Mouse (Mus musculus) adrenal gland, adult 2 months (tissue): Measurements from ENCODE around the gene Tpk1. TPM values are rescaled to one million over a fixed set of nuclear protein-coding genes. Genes with fewer than 3 reads are reported as not detected.
"Not testable (repeated sequence)": the region's sequence is repeated elsewhere in the genome, so short reads cannot be mapped to it uniquely, and the experiment has no call there.

Source experiments
- DNase-seq: peaks from one replicate; pipeline ENCODE4 v3.0.0; 2021
- polyA plus RNA-seq: library from polyadenylated mRNA; depleted of rRNA; stranded (reverse); fragments of >200 nt; gene quantifications from 2 replicates; pipeline ENCODE4 v1.2.3, GENCODE M21; 2012
- total RNA-seq, 2 experiments: library from RNA; stranded (reverse); gene quantifications; 2 replicates each; pipeline ENCODE4 v1.2.3; 2021

Gene Tpk1
- total and polyA plus RNA-seq, 3 experiments, result 2.3 to 23.1 (median 8.4) TPM

DNA sequence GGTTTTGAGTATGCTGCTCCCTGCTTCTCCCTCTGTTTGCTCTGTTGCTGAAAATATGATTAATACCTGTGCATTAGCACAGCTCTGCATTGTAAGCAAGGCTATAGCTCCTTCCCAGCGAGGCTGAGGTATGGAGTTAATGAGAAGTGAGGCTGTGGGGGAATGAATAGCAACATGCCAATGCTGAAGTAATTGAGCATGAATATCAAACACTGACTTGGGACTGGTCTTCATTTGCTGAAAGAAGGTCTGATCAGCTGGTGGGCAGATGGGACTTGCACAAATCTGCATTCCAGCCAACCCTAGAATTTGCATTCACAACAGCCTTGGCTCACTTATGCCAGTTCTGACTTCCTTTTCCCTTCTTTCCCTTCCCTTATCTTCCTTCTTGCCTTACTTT is 144.0 kb downstream of the Tpk1 start:
- DNase-seq, result no peak

DNA sequence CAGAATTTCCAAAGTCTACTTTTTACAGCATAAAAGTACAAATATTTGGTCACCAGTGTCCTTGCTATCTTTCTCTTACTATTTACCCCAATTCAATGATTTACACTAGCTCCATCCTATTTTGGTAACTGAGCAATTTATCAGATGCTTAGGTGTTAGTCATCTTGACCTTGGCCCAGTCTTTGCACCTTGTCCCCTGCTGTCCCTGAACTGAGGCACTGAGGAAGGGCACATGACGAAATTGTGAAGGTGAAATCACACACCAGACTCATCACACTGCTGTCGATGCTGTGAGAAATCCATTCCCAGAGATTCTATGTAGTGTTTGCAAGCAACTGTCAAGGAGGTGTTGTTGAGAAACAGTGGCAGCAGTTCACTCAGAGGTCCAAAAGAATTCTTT is 145.9 kb downstream of the Tpk1 start:
- peak; percentile 76 for DNase-seq

DNA sequence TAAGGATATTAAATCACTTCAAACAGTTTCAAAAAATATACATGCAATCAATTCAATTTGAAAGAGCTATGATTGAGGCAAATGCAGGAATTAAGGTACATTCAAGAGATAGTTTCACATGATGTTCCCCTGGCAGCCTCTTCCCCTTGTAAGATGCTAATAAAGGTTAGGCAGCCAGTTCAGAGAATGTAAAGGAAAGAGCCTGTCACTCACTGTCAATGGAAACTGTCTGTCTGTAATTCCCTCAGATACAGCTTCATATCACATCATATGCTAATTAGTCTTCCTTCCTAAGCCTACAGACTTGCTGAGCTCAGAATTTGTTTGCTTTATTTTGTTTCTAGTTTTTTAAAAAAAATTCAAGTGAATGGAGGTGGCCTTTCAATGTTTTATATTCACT is 147.7 kb downstream of the Tpk1 start:
- no peak for DNase-seq

DNA sequence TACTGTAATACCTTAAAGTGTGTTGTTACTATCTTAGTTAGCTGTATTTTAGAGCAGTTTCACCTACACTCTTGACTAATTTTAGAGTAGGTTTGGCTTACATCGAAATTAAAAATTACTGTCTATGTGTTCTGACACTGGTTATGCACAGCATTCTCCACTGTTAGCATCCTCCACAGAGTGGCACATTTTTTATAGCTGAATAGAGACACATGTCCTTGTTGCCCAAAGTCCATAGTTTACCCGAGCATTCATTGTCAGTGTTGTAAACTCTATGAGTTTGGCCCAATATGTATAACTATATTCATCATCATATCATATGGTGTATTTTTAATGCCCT is 148.8 kb downstream of the Tpk1 start:
- no peak for DNase-seq

DNA sequence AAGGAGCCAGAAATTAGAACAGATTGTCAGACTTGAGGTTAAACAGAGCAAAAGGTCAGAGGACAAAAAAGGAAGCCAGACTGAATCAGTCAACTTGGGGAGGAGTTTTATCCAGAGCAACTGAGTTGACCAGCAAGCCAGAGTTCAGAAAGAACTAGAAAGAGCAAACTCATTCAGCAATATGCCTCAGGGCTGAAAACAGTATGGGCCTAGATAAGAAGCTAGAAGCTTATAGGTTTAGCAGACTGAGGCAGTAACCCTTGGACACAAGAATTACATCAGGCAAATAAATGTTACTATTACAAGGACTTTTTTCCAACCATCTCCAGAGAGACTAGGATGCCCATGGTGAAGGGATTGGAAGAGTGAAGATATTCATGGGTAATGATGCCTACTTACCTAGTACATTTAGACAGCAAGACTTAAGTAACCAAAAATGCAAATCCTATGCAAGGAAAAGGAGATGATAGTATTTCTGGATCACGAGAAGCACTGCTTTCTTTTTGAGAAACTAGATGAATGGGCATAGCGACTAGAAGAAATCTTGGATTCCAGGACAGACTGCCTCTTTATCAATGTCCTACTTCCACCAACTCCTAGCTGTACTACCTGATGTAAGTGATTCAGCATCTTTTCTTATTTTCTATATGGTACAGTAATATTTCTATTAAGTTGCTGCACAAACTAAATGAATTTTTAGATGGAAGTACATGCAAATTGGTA is 149.3 kb downstream of the Tpk1 start:
- no peak for DNase-seq

DNA sequence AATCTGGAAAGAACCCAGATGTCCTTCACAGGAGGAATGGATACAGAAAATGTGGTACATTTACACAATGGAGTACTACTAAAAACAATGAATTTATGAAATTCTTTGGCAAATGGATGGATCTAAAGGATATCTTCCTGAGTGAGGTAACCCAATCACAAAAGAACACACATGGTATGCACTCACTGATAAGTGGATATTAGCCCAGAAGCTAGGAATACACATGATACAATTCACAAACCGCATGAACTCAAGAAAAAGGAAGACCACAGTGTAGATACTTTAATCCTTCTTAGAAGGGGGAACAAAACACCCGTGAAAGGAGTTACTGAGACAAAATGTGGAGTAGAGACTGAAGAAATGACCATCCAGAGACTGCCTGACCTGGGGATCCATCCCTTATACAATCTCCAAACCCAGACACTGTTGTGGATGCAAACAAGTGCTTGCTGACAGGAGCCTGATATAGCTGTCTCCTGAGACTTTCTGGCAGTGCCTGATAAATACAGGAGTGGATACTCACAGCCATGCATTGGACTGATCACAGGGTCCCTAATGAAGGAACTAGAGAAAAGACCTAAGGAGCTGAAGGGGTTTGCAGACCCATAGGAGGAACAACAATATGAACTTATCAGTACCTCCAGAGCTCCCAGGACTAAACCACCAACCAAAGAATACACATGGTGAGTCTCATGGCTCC is 159.2 kb downstream of the Tpk1 start:
- DNase-seq, result not testable (repeated sequence)

DNA sequence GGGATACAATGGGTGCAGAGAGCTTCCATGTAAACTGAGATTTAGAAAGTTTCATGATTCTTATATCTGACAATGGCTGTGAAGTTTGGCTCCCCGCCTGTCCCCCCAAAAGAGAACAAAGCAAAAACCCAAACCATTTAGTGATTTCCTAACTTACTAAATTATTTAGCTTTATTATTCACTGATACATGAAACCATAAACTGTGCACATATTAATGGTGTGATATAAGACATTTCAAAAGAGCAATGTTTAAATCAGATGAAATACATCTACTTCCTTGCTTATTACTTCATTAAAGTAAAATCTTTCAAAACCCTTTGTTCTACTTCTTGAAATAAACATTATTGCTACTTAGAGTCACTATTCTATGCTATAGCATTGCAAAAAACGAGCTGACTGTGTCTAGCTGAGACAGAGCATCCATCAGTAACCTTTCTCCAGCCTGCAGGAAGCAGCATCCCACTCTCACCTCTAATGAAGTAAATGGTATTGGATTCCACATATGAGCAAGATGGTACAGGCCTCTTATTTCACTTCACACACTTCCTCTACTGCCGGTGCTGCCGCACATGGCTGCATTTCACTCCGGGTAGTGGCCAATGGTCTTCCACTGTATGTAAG is 161.4 kb downstream of the Tpk1 start:
- no peak for DNase-seq

DNA sequence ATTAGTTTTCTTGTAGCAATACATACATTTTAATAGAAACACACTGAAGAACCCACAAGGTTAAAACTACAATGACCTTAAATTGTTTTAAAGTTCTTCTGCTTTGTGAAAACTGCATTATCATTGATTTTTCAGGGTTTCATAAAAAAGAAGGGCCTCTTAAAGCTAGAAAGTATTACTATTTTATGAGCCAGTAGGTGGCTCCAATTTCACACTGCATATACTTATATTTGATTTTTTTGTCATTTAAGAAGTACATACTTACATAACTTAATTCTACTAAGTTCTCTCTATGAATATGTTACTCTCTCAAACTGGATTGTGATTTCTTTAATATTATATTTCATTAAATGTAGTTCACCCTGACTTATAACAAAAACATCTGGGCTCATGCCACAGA is 173.7 kb downstream of the Tpk1 start:
- no peak for DNase-seq

DNA sequence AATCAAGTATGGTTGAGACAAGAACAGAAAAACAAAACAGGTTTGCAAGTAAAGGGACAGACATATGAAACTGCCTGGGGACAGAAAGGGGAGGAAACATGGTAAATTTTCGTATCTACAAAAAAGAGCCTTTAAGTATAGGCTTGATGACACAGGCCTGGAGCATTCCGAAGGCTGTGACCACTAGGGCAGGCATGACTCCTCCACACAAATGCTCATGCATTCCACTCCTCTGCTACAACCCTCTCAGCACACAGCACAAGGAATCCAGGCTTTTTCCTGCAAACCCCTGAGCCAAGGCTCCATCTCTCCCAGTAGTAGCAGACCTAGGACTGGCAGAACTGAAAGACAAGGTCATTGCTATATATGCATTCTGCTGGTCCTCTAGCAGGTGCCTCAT is 179.4 kb downstream of the Tpk1 start:
- DNase-seq, result no peak

DNA sequence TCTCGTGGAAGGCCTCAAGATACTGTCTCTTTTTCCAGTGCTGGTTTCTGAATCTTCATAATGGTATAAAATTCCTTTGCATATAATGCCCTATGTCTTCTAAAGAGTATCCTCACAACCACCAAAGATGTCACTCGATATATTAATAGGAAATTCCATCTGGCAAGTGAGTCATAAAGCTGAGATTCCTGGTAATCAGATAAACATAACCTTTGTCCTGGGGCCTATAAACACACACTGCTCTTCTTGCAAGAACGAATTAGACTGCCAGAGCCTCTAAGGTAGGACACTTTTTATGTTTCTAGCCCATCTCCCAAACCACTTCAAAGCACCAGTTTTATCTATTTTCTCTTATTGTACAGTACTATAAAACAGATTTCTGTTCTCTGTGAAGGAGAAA is 185.4 kb downstream of the Tpk1 start:
- no peak for DNase-seq

DNA sequence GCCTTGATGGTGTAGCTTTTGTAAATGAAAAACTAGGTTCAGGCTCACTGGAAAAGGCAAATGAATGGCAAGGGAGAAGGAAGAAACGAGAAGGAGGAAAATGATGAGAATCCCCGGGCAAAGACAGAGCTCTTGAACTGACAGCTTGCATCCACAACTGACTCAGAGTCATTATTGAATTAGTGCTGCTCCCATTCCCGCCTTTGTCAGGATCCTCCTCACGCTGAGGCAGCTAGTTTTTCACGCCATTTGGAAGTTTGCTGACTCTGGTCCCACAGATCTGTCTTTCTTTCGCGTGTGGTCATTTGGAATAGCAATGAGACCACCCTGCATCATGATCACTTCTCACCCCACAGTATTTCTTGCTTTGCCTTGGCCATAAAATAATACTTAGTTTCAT is 187.3 kb downstream of the Tpk1 start:
- DNase-seq, result no peak

DNA sequence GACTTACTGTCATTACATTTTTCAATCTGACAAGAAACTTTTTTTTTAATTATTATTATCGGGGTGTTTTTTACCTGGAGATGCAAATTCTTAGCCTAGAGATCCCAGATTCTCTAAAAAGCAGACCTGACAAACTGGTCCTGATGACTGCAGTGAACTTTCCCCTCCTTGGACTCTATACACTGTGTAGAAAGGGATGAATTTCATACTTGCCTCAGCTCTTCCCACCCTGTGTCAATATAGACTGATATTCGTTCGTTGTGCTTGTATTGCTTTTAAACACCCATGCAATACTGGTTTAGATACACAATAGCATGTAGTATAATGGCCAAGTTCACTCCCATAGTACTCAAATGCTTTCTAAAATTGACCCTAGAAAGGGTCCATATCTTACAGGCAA is 189.7 kb downstream of the Tpk1 start:
- no peak for DNase-seq

DNA sequence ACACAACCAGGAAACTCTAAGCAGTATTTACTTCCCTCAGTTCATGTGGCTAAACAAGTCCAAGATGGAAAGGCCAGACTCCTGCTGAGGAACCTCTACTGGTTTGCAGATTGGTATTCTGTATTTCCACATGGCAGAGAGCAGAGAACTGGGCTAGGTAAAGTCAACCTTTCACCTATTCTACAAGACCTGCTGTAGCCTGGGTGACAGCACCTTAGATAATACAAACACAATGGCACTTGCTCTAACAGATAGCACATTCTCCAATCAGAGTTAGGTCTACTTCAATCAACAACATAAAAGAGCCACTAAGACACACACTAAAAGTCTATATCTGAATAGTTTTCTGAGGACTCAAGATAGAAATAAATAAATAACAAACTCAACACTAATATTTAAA is 190.2 kb downstream of the Tpk1 start:
- DNase-seq, result no peak

DNA sequence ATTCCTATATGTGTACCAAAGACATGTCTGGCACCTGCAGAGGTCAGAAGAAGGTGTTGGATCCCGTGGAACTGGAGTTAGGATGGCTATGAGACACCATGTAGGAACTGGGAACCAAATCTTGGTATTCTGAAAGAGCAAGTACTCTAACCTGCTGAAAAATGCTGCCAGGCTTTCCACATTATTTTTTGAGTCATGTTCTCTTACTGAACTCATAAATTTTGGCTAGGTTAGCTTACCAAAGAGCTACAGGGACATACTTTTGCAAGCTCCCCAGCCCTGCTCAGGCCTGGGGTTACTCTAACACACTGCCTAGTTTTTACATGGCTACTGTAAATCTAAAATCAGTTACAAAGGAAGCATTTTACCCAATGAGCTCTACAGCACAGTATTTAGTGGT is 194.5 kb downstream of the Tpk1 start:
- peak; percentile 21 for DNase-seq

DNA sequence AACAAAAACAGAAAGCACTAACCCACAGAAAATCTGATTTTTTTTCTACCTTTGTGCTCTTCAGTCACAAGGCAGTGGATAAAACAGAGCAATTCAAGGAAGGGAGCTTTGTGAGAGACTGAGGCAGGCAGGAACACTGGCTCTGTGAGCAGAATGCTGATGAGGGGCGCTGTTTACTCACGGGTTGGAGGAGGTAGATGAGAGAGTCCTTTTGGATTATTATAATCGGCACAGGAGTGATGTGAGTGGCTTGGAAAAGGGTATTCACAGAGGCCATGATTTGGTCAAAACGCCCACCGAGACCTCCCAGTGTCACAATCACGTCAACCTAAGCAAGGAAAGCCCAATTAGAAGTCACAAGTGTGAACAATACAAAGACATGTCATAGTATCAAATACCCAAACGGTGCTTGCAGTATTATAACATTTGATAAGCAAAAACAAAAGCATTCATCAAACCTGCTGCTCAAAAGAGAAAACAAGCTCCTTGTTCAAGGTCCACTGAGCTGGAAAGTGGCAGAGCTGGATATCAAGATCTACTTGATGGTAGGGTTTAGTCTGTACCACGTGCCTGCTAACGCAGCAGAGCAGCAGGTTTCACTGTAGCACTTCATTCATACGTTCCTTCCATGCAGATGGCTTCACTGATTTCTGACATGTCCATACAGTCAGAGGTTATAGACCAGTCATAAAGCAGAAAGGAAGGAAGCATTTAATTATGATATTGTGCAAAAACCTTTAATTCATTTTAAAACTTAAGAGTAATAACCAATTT is 197.1 kb downstream of the Tpk1 start:
- DNase-seq, result no peak

DNA sequence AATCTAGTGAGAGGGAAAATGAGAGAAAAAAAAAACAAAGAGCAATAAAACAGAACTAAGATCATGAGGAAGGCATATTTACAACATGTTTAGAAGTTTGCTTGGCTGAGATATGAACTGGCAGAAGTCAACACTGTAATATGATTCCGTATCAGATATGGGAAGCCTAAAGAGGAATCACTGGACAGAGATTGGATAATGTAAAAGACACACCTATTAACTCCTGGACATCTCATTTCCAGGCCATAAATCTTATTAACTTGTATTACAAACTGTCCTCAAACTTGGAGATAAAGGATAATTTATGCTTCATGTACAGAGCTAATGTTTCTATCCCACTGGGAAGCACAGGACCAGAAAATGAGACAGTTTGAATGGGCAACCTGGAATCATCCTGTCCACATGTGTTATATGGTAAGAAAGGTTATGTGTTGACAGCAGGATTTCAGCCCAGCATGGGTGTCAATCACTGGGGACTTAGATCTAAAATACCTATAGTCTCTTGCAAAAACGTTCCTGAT is 203.2 kb downstream of the Tpk1 start:
- DNase-seq, result no peak

DNA sequence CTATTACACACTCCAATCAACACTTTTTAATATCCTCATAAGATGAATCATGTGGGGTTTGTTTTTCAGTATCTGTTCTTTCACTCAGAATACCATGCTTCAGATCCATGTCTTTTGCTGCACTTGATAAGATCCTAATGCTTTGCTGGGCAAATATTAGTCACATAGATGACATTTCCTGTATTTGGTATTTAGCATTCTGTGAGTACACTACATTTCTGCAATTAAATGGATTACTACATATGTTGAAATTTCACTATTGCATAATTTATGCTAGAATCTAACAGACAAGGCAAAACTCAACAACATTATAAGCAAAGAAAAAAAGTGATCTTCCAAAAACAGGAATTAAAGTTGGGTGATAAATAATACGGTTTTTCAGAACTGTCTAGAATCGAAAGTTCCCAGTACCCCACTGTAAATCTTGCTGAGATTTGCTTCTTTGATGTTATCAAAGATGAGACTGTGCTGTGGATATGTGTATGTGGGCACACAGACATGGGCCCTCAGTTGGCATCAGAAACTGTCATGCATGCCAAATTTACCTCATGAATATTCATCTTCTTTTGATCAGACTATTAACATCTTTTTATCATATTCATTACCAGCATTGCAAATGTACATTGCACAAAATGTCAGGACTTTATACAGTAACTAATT is 203.8 kb downstream of the Tpk1 start:
- no peak for DNase-seq

DNA sequence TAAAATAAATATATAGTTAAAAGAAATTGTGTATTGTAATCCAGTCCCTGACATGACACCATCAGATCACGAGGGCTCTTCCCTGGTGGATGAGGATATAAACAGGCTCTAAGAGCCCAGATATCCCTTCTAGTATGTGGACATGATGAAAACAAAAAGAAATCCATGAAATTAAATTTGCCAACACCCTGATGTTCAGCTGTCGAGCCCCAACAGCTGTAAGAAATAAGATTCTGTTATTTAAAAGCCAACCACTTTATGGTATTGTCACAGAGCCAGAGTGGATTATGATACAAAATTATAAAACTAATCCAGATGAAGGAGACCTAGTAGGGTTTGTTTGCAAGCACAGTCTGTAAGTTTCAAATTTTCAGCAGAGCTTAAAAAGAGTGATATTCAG is 207.0 kb downstream of the Tpk1 start:
- DNase-seq, result no peak

DNA sequence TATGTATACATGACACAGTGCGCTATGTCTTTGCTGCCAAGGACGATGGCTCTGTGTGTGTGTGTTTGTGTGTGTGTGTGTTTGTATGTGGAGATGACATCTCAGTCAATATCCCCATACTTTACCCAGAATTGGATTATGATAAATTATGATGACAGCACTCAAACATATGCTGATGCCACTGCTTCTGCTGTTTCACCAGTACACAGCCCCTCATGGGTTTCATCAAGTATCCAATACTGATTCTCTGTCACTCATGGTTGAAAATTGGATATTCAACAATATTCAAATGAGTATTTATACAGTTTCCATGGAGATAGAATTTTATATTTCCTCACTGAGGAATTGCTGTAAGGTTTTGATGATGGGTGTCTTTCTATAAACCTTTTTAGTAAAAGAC is 208.1 kb downstream of the Tpk1 start:
- no peak for DNase-seq

DNA sequence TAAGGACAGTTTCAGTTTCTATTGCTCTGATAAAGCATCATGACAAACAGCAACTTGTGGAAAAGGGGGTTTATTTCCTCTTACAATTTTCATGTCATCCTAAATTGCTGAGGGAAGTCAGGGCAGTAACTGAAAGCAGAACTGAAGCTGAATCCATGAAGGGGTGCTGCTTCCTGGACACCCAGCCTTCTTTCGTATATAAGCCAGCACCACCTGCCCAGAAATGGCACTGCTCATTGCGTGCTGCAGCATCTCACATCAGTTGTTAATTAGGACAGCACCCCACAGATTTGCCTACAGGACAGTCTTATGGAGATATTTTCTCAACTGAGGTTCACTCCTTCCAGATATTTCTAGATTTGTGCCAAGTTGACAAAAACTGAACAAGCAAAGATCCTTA is 216.6 kb downstream of the Tpk1 start:
- no peak for DNase-seq

DNA sequence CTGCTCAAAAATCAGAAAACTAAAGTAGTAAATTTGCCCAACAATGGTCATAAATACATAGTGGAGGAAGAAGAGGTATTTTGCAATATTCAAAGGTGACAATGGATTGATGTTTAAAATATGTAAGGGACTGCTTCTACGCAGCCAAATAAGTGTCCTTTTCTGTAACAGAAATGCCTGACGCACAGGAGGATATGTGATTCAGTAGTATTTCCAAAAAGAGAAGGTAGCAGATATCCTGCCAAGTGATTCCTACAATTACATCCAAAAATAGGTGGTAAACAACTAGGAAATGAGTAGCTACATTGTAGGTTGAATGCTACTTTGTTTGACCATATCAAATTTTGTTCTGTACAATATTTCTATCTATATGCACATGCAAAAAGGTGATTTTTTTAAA is 220.2 kb downstream of the Tpk1 start:
- DNase-seq, result no peak

DNA sequence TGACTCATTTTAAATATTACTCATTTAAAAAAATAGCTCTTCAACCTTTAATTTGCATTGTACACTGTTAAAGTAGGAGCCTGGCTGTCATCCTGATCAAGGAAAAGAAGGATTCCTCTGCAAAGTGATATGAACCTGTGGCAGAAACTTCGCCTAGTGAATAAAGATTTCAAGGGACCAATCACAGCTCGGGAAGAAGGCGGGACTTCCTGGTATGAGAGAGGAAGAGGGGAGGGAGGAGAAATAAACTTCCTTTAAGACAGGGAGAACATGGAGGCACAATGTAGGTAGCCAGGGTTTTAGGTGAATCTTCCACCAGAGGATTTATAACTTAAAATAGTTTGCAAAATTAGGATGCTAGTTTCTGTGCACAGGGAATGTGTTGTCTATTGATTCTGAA is 223.9 kb downstream of the Tpk1 start:
- no peak for DNase-seq
